Mouse (Mus musculus): ENCODE measurements around the gene Cfap99. TPM values are rescaled to one million over a fixed set of nuclear protein-coding genes. Genes with fewer than 3 reads are reported as not detected.

Cfap99 gene
- polyA plus RNA-seq, 1 experiment, result 0.05 TPM

DNA sequence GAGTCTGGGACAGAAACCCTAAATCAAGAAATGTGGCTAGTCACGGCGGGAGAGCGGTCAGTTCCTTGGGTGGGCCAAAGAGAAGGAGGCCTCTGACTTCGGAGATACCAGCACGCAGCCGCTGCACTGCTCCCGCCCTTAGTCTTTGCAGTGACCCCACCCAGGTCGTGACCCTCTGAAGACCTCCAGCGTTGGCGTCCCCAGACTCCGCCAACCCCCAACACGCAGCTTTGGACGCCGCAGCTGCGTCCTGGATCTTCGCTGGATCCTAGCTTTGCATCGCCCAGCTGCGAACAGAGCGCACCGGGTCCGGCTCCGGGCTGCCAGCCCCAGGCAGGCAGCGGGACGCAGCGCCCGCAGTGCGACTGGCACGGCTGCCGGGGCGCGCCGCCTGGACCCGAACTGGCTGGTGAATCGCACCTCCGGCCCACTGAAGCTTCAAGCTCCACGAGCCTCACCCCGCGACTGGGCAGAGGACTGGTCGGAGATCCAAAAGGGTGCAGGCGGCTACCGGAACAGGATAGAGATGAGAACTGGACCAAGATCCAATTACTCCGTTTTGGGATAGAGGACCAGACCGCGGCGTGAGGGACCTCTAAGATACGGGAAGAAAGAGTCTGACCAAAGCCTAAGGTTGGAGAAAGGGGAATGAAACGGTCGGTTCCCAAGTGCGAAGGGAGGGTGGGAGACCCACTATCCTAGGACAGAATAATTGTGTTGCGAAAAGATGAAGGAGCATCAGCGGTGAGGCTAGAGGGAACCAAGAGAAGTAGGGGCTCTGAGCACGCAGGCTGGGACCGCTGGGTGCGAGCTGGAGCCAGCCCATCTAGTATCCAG lies 1.2 kb upstream of the Cfap99 start:
- Histone ChIP-seq H3K4me3 (ENCODE audit: insufficient read depth, low read depth, low read length) (0 out of 2 replicates have a peak overlapping the region, but pooled peaks have one; percentile 29), H3K4me1 (ENCODE audit: control insufficient read depth, insufficient read depth, low read length) (peaks cover 5% of the 10 kb centered on the region; the same call in 1 of the 2 replicates), H3K27ac (ENCODE audit: insufficient read depth, low read depth, low read length) (no peak overlapping the region), H3K27me3 (replicated peaks; ENCODE audit: control insufficient read depth, insufficient read depth, low read length) (peaks cover 4% of the 10 kb centered on the region; the same call in 1 of the 2 replicates), H3K36me3 (ENCODE audit: control insufficient read depth, insufficient read depth, low read length) (no peaks in the 10 kb centered on the region)
- no peak for TF ChIP-seq CTCF (conservative IDR thresholded peaks at IDR 0.05; ENCODE audit: insufficient read depth, insufficient read length, low read depth, low read length)
- TF ChIP-seq POLR2A (IDR thresholded peaks at IDR 0.05; ENCODE audit: low read depth, low read length), result no peak
- 1% methylated on average over 54 of the region's 54 CpGs for WGBS
- DNase-seq, result no peak

- H3K36me3 ChIP-seq (ENCODE audit: control insufficient read depth, insufficient read depth, low read length), result no peaks in the 10 kb centered on the region
- H3K27ac ChIP-seq (ENCODE audit: insufficient read depth, low read depth, low read length), result no peak overlapping the region
- peak overlapping the region; percentile 29 for H3K4me3 ChIP-seq (ENCODE audit: insufficient read depth, low read depth, low read length)
- no peak for TF ChIP-seq POLR2A (IDR thresholded peaks at IDR 0.05; ENCODE audit: low read depth, low read length)
- no peak for TF ChIP-seq CTCF (conservative IDR thresholded peaks at IDR 0.05; ENCODE audit: insufficient read depth, insufficient read length, low read depth, low read length)
- peaks cover 5% of the 10 kb centered on the region; the same call in 1 of the 2 replicates for H3K4me1 ChIP-seq (ENCODE audit: control insufficient read depth, insufficient read depth, low read length)
- DNase-seq, result no peak
- H3K27me3 ChIP-seq (replicated peaks; ENCODE audit: control insufficient read depth, insufficient read depth, low read length), result peaks cover 4% of the 10 kb centered on the region; the same call in 1 of the 2 replicates
- WGBS, result under 1% methylated on average over 18 of the region's 18 CpGs
Measured at GRCm38 (mm10) chr5:34287838-34288145, 608 bp upstream of the Cfap99 start.

DNA sequence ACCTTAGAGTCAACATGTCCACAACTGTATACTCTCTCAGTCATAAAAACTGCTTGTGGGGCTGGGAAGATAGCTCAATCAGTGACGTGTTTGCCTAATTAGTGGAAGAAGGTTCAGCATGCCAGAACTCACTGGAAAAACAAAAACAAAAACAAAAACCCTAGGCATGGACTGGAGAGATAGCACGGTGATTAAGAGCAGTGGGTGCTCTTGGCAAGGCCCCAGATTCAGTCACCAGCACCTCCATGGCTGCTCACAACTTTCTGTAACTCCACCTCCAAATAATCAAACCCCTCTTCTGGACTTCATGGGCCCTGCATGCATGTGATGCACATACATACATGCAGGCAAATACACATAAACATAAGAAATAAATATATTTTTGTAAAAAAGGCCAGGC lies 886 bp downstream of the Cfap99 start:
- TF ChIP-seq CTCF (conservative IDR thresholded peaks at IDR 0.05; ENCODE audit: insufficient read depth, insufficient read length, low read depth, low read length) (no peak), POLR2A (IDR thresholded peaks at IDR 0.05; ENCODE audit: low read depth, low read length) (no peak)
- Histone ChIP-seq H3K4me3 (ENCODE audit: insufficient read depth, low read depth, low read length) (no peak overlapping the region), H3K27ac (ENCODE audit: insufficient read depth, low read depth, low read length) (no peak overlapping the region), H3K36me3 (ENCODE audit: control insufficient read depth, insufficient read depth, low read length) (no peaks in the 10 kb centered on the region), H3K27me3 (replicated peaks; ENCODE audit: control insufficient read depth, insufficient read depth, low read length) (peaks cover 4% of the 10 kb centered on the region; the same call in 1 of the 2 replicates), H3K4me1 (ENCODE audit: control insufficient read depth, insufficient read depth, low read length) (peaks cover 5% of the 10 kb centered on the region; the same call in 1 of the 2 replicates)
- 58% methylated on average over 2 of the region's 2 CpGs for WGBS
- no peak for DNase-seq

DNA sequence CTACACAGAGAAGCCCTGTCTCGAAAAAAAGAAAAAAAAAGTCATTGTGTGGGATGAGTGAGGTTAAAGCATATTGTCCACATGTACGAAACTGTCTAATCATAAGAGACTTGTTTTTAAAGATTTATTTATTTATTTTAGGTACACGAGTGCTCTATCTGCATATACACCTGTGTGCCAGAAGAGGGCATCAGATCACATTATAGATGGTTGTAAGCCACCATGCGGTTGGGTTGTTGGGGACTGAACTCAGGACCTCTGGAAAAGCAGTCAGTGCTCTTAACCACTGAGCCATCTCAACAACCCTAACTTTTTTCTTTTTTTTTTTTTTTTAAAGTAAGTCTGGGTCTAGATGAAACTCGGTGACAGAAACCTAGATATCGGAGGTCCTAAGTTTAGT lies 5.0 kb downstream of the Cfap99 start:
- no peak for DNase-seq

GRCm38 (mm10) chr5:34294696-34295095 lies 6.3 kb downstream of the Cfap99 start:
- H3K36me3 ChIP-seq (ENCODE audit: control insufficient read depth, insufficient read depth, low read length), result no peaks in the 10 kb centered on the region
- DNase-seq, result peak; percentile 8
- 45% methylated on average over 2 of the region's 2 CpGs for WGBS
- no peaks in the 10 kb centered on the region for H3K27me3 ChIP-seq (replicated peaks; ENCODE audit: control insufficient read depth, insufficient read depth, low read length)
- H3K4me3 ChIP-seq (ENCODE audit: insufficient read depth, low read depth, low read length), result no peak overlapping the region
- no peak overlapping the region for H3K27ac ChIP-seq (ENCODE audit: insufficient read depth, low read depth, low read length)
- TF ChIP-seq POLR2A (IDR thresholded peaks at IDR 0.05; ENCODE audit: low read depth, low read length) (no peak), CTCF (conservative IDR thresholded peaks at IDR 0.05; ENCODE audit: insufficient read depth, insufficient read length, low read depth, low read length) (no peak)
- no peaks in the 10 kb centered on the region for H3K4me1 ChIP-seq (ENCODE audit: control insufficient read depth, insufficient read depth, low read length)

More for the DNA sequence above, 5.0 kb downstream of the Cfap99 start:
- Histone ChIP-seq H3K27me3 (replicated peaks; ENCODE audit: control insufficient read depth, insufficient read depth, low read length) (0 out of 2 replicates have a peak, but pooled peaks cover under 1% of the 10 kb centered on the region), H3K4me1 (ENCODE audit: control insufficient read depth, insufficient read depth, low read length) (no peaks in the 10 kb centered on the region), H3K36me3 (ENCODE audit: control insufficient read depth, insufficient read depth, low read length) (no peaks in the 10 kb centered on the region), H3K4me3 (ENCODE audit: insufficient read depth, low read depth, low read length) (no peak overlapping the region), H3K27ac (ENCODE audit: insufficient read depth, low read depth, low read length) (no peak overlapping the region)
- no peak for TF ChIP-seq CTCF (conservative IDR thresholded peaks at IDR 0.05; ENCODE audit: insufficient read depth, insufficient read length, low read depth, low read length)
- TF ChIP-seq POLR2A (IDR thresholded peaks at IDR 0.05; ENCODE audit: low read depth, low read length), result no peak
- 84% methylated on average over 6 of the region's 6 CpGs for WGBS

GRCm38 (mm10) chr5:34295141-34295540 lies 6.7 kb downstream of the Cfap99 start:
- TF ChIP-seq CTCF (conservative IDR thresholded peaks at IDR 0.05; ENCODE audit: insufficient read depth, insufficient read length, low read depth, low read length), result no peak
- no peak for TF ChIP-seq POLR2A (IDR thresholded peaks at IDR 0.05; ENCODE audit: low read depth, low read length)
- DNase-seq, result peak; percentile 11
- Histone ChIP-seq H3K27ac (ENCODE audit: insufficient read depth, low read depth, low read length) (no peak overlapping the region), H3K4me1 (ENCODE audit: control insufficient read depth, insufficient read depth, low read length) (no peaks in the 10 kb centered on the region), H3K36me3 (ENCODE audit: control insufficient read depth, insufficient read depth, low read length) (no peaks in the 10 kb centered on the region), H3K4me3 (ENCODE audit: insufficient read depth, low read depth, low read length) (no peak overlapping the region), H3K27me3 (replicated peaks; ENCODE audit: control insufficient read depth, insufficient read depth, low read length) (no peaks in the 10 kb centered on the region)
- WGBS, result 94% methylated on average over 2 of the region's 2 CpGs

DNA sequence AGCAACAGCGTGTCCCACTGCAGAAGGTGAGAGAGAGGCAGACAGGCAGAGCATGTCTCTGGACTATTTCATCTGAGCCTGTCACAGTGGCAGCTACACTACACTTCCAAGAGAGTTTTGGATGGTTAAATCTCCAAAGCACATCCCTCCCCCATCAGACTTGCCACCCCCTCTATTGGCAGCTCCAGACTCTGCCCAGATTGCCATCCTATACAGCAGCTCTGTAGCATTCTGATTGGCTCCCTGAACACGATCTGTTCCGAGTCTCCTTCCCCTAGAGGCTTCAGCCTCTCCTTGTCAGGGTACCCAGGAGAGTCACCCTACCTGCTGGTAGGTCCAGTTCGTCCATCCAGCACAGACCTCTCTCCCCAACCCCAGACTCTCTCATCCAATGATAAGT lies 9.7 kb downstream of the Cfap99 start:
- DNase-seq, result no peak
- Histone ChIP-seq H3K27me3 (replicated peaks; ENCODE audit: control insufficient read depth, insufficient read depth, low read length) (no peaks in the 10 kb centered on the region), H3K36me3 (ENCODE audit: control insufficient read depth, insufficient read depth, low read length) (no peaks in the 10 kb centered on the region), H3K27ac (ENCODE audit: insufficient read depth, low read depth, low read length) (no peak overlapping the region), H3K4me1 (ENCODE audit: control insufficient read depth, insufficient read depth, low read length) (no peaks in the 10 kb centered on the region), H3K4me3 (ENCODE audit: insufficient read depth, low read depth, low read length) (no peak overlapping the region)
- TF ChIP-seq CTCF (conservative IDR thresholded peaks at IDR 0.05; ENCODE audit: insufficient read depth, insufficient read length, low read depth, low read length) (no peak), POLR2A (IDR thresholded peaks at IDR 0.05; ENCODE audit: low read depth, low read length) (no peak)
- WGBS, result 64% methylated on average over 4 of the region's 4 CpGs

Measured in kidney, adult 2 months (tissue).